Mouse (Mus musculus) T-cell, adult 2 months (primary cell): ENCODE results near the gene Sec24c.
"Not testable (repeated sequence)": the region's sequence is repeated elsewhere in the genome, so short reads cannot be mapped to it uniquely, and the experiment has no call there.

Experiments
- DNase-seq: peaks from one replicate; pipeline ENCODE4 v3.0.0; 2022; ENCODE audit warnings: low spot score

Gene Sec24c

GRCm38 (mm10) chr14:20674064-20674833 is at the start of gene Sec24c:
TSS of gene Sec24c (plus strand) at chr14:20674308.
- DNase-seq: peak; percentile 96

- DNase-seq: no peak
These were observed 47.7 kb upstream of the Sec24c start for GRCm38 (mm10) chr14:20626447-20626846.

GRCm38 (mm10) chr14:20626971-20627370 is 47.1 kb upstream of the Sec24c start:
- DNase-seq: no peak

GRCm38 (mm10) chr14:20631253-20631652 is 42.9 kb upstream of the Sec24c start:
- no peak for DNase-seq

GRCm38 (mm10) chr14:20635546-20635945 is 38.6 kb upstream of the Sec24c start:
- no peak for DNase-seq

- DNase-seq: not testable (repeated sequence)
These were observed 37.1 kb upstream of the Sec24c start for GRCm38 (mm10) chr14:20636968-20637367.

- no peak for DNase-seq
These were observed 36.1 kb upstream of the Sec24c start for GRCm38 (mm10) chr14:20637818-20638574.

- no peak for DNase-seq
These were observed 35.4 kb upstream of the Sec24c start for GRCm38 (mm10) chr14:20638702-20639101.

GRCm38 (mm10) chr14:20639918-20640619 is 34.0 kb upstream of the Sec24c start:
- DNase-seq: peak; percentile 66

- peak; percentile 98 for DNase-seq
These were observed 33.3 kb upstream of the Sec24c start, which contains the start of gene Usp54 for GRCm38 (mm10) chr14:20640644-20641437. TSS of gene Usp54 (minus strand) at chr14:20641063.

- no peak for DNase-seq
These were observed 32.7 kb upstream of the Sec24c start for GRCm38 (mm10) chr14:20641438-20641875.

- DNase-seq: no peak
These were observed 28.6 kb upstream of the Sec24c start for GRCm38 (mm10) chr14:20645547-20645946.

GRCm38 (mm10) chr14:20646381-20646780 is 27.7 kb upstream of the Sec24c start:
- no peak for DNase-seq

- no peak for DNase-seq
These were observed 23.1 kb upstream of the Sec24c start for GRCm38 (mm10) chr14:20651000-20651399.

- no peak for DNase-seq
These were observed 22.3 kb upstream of the Sec24c start for GRCm38 (mm10) chr14:20651722-20652256.

GRCm38 (mm10) chr14:20654690-20655421 is 19.3 kb upstream of the Sec24c start:
- DNase-seq: no peak

GRCm38 (mm10) chr14:20655731-20656130 is 18.4 kb upstream of the Sec24c start:
- no peak for DNase-seq

- no peak for DNase-seq
These were observed 17.7 kb upstream of the Sec24c start, which contains the start of gene Myoz1 for GRCm38 (mm10) chr14:20656361-20656760. TSS of gene Myoz1 (minus strand) at chr14:20656540.

- DNase-seq: peak; percentile 32
These were observed 15.8 kb upstream of the Sec24c start for GRCm38 (mm10) chr14:20658326-20658725.

GRCm38 (mm10) chr14:20658902-20659301 is 15.2 kb upstream of the Sec24c start:
- no peak for DNase-seq

- no peak for DNase-seq
These were observed 14.4 kb upstream of the Sec24c start for GRCm38 (mm10) chr14:20659687-20660086.
